Mouse (Mus musculus) lung, embryonic 14.5 days (tissue): Measurements from ENCODE around the gene Il20ra. TPM values are rescaled to one million over a fixed set of nuclear protein-coding genes. Genes with fewer than 3 reads are reported as not detected.
"Not testable (repeated sequence)": the region's sequence is repeated elsewhere in the genome, so short reads cannot be mapped to it uniquely, and the experiment has no call there.

Experiments
- ATAC-seq: fragments of 200-750 bp; cut with Nextera tagmentation; 2 replicates; pipeline ENCODE4 v1.8.0; 2017; ENCODE audit warnings: mild to moderate bottlenecking, moderate TSS enrichment, moderate library complexity; ENCODE audit not compliant: insufficient read depth
- DNase-seq: peaks from one replicate; pipeline ENCODE4 v3.0.0-alpha.2; 2015
- H3K27ac ChIP-seq: fragments of 300-500 bp; sonication (generic); 2 replicates; pipeline ENCODE4 v1.5.1; 2014; ENCODE audit warnings: low read depth, mild to moderate bottlenecking, moderate library complexity
- H3K27me3 ChIP-seq: fragments of 300-500 bp; sonication (generic); 2 replicates; pipeline ENCODE4 v1.6.1; 2014; ENCODE audit warnings: low read length, control low read depth; ENCODE audit not compliant: insufficient read depth
- H3K36me3 ChIP-seq: fragments of 300-500 bp; sonication (generic); 2 replicates; pipeline ENCODE4 v1.6.1; 2014; ENCODE audit warnings: control low read depth; ENCODE audit not compliant: insufficient read depth
- H3K4me1 ChIP-seq: fragments of 300-500 bp; sonication (generic); 2 replicates; pipeline ENCODE4 v1.6.1; 2014; ENCODE audit warnings: antibody characterized with exemption, control low read depth; ENCODE audit not compliant: insufficient read depth
- H3K4me2 ChIP-seq: fragments of 300-500 bp; sonication (generic); 2 replicates; pipeline ENCODE4 v1.6.1; 2014; ENCODE audit warnings: mild to moderate bottlenecking
- H3K4me3 ChIP-seq: fragments of 300-500 bp; sonication (generic); 2 replicates; pipeline ENCODE4 v1.5.1; 2014; ENCODE audit warnings: low read depth, low read length
- H3K9ac ChIP-seq: fragments of 300-500 bp; sonication (generic); 2 replicates; pipeline ENCODE4 v1.6.1; 2014
- H3K9me3 ChIP-seq: fragments of 300-500 bp; sonication (generic); 2 replicates; pipeline ENCODE4 v1.6.1; 2016; ENCODE audit warnings: low read depth, low read length, control low read depth
- CTCF ChIP-seq: IDR thresholded peaks from 2 replicates; pipeline ENCODE4 v1.5.1; 2016; ENCODE audit warnings: antibody characterized with exemption, low read depth
- WGBS: fragments of 180-500 bp; shearing (Covaris S2); extraction: QIAGEN DNeasy Blood & Tissue Kit; methylation state at CpG from one replicate; pipeline ENCODE4 v1.1.7; 2014; 5-methylcytosine and 5-hydroxymethylcytosine counted together
- polyA plus RNA-seq: library from polyadenylated mRNA; unstranded; fragments of >200 nt; fragmentation: Nextera tagmentation; extraction: Ambion mirVana; gene quantifications from 2 replicates; pipeline ENCODE4 v1.2.1, GENCODE M21; 2014

Gene Il20ra
- polyA plus RNA-seq, 1 experiment from 2014 or later: 0.20 TPM

DNA sequence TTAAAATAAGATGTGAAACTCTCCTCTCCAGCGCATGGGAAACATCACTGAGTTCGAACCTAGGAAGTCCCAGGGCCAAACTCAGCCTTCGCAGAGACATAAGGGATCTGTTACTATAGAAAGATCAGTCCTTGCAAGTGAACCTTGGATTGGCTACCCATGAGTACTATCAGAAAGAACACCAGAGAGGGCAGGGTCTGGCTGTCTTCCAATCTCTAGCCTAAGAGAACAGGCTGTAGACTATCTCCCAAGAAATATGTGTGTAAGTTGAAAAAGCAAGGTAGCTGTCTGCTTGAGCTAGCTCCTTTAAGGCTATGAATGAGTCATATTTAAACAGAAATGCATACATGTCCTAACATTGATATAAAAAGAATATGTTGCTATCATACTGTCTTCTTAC is 1.4 kb upstream of the Il20ra start:
- Histone ChIP-seq H3K9me3 (no peaks in the 10 kb centered on the region), H3K27ac (no peak overlapping the region), H3K4me2 (no peak overlapping the region), H3K4me1 (no peaks in the 10 kb centered on the region), H3K9ac (no peak overlapping the region), H3K36me3 (no peaks in the 10 kb centered on the region), H3K4me3 (no peak overlapping the region), H3K27me3 (peaks cover 13% of the 10 kb centered on the region)
- DNase-seq (peak; percentile 27), ATAC-seq (no peak)
- WGBS: 87% methylated on average over 3 of the region's 3 CpGs
- TF ChIP-seq CTCF: no peak

DNA sequence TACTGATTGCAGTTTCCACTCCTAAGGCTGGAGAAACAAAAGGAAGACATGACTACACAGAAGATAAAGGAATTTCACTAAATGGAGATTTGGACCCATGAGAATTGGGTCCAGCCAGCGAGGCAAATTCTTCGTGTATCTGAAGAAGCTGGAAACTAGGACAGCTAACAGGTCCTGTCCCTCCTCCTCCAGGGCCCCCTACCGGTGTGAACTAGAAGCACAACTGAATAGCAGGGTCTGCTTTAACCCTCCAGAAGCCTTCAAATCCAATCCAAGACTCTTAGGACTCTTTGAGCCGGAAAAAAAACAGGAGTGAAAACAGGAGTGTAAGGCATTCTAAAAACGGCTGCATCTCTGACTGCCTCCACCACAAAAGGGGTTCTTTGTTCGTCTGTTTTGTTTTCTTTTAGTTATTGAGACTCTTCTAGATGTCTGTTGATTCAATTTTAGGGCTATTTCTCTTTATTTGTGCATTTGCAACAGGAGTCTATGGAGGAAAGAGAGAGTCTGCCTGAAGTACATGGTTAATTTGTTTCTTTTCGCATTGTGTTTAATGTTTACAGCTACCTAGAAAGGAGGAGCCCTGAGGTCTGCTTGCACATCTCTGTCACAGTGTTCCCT is 709 bp upstream of the Il20ra start:
- no peak overlapping the region for H3K27ac ChIP-seq
- no peak overlapping the region for H3K9ac ChIP-seq
- H3K36me3 ChIP-seq: no peaks in the 10 kb centered on the region
- H3K4me1 ChIP-seq: no peaks in the 10 kb centered on the region
- peak; percentile 15 for DNase-seq
- no peak for ATAC-seq
- peak; percentile 27; the same call in 1 of the 2 replicates for TF ChIP-seq CTCF
- H3K9me3 ChIP-seq: no peaks in the 10 kb centered on the region
- peaks cover 13% of the 10 kb centered on the region for H3K27me3 ChIP-seq
- no peak overlapping the region for H3K4me2 ChIP-seq
- H3K4me3 ChIP-seq: no peak overlapping the region
- WGBS: 44% methylated on average over 7 of the region's 7 CpGs

DNA sequence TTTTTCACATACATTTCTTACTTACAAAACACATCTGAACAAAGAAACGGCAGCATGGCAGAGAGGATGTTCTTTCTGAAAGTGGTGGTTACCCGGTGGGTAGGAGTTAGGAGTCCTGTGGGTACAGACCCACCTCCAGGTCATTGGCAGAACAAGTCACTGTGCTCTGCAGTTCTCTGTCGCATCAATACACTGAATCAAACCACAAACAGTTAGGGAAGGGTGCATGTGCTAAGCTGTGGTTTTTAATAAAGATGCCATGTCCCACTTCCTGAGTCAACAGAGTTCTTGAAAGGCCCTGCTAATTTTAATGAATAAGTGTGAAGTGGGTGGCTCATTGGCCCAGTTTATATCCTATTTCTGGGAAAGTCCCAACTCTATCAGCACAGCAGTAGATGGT is 6.3 kb downstream of the Il20ra start:
- TF ChIP-seq CTCF: no peak
- H3K9ac ChIP-seq: no peak overlapping the region
- no peaks in the 10 kb centered on the region for H3K9me3 ChIP-seq
- WGBS: 84% methylated on average over 3 of the region's 3 CpGs
- no peaks in the 10 kb centered on the region for H3K4me1 ChIP-seq
- no peaks in the 10 kb centered on the region for H3K36me3 ChIP-seq
- no peak overlapping the region for H3K4me3 ChIP-seq
- H3K27me3 ChIP-seq: peaks cover 4% of the 10 kb centered on the region; the same call in 1 of the 2 replicates
- ATAC-seq: no peak
- DNase-seq: no peak
- H3K4me2 ChIP-seq: no peak overlapping the region
- H3K27ac ChIP-seq: no peak overlapping the region

DNA sequence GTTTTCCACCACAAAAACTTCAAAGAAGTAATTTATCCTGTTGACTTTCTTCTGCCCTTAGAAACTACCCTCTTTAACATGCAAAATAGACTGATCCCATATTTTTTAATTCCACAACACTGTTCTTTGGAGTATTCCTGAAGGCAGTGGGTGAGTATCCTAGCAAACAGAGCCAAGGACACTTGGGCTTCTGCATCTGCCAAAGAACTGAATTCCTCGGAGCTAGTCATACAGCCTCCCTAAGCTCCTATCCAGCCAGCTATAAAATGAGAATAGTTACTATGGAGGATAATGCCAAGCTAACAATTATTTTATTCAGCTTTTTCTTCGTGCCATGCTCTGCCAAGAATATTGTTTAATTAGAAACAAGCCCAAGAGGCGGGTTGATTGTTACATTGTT is 9.9 kb downstream of the Il20ra start:
- H3K4me2 ChIP-seq: no peak overlapping the region

DNA sequence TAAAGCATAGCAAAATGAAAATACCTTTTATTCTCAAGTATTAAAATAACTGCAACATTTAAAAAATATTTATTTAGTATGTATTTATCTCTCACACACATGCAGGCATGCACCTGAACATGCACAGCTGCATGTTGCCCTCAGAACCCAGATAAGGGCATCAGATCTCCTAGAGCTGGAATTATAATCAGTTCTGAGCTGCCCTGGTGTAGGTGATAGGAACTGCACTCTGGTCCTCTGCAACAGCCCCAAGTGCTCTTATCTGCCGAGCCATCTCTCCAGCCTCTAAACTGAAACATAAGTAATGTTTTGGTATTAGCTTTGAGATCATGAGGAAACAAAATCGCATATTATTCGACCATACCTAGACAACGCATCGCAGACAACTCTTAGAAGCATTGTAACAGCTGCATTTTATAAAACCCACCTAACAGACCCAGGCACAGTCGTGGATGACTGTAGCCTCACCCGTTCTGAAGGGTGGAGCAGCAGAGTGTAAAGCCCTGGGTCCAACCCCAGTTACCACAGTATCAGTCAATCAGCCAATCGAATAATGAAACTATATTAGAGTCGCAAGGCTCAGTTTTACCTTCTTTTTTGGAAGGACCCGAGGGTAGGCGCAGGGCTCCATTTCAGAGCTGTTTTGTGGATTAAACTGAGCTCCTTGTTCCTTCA is 11.9 kb downstream of the Il20ra start:
- no peaks in the 10 kb centered on the region for H3K9me3 ChIP-seq
- H3K4me3 ChIP-seq: no peak overlapping the region
- TF ChIP-seq CTCF: no peak; the same call in 1 of the 2 replicates
- ATAC-seq (no peak), DNase-seq (no peak)
- no peak overlapping the region for H3K9ac ChIP-seq
- H3K27me3 ChIP-seq: no peaks in the 10 kb centered on the region
- 79% methylated on average over 11 of the region's 11 CpGs for WGBS
- H3K4me2 ChIP-seq: no peak overlapping the region
- H3K4me1 ChIP-seq: no peaks in the 10 kb centered on the region
- H3K36me3 ChIP-seq: no peaks in the 10 kb centered on the region
- no peak overlapping the region for H3K27ac ChIP-seq

More for the DNA sequence above, 9.9 kb downstream of the Il20ra start:
- no peak for DNase-seq
- 57% methylated on average over 3 of the region's 3 CpGs for WGBS
- Histone ChIP-seq H3K27me3 (no peaks in the 10 kb centered on the region), H3K27ac (no peak overlapping the region), H3K4me3 (no peak overlapping the region), H3K9ac (no peak overlapping the region), H3K9me3 (no peaks in the 10 kb centered on the region), H3K36me3 (no peaks in the 10 kb centered on the region), H3K4me1 (no peaks in the 10 kb centered on the region)
- TF ChIP-seq CTCF: no peak
- no peak for ATAC-seq

DNA sequence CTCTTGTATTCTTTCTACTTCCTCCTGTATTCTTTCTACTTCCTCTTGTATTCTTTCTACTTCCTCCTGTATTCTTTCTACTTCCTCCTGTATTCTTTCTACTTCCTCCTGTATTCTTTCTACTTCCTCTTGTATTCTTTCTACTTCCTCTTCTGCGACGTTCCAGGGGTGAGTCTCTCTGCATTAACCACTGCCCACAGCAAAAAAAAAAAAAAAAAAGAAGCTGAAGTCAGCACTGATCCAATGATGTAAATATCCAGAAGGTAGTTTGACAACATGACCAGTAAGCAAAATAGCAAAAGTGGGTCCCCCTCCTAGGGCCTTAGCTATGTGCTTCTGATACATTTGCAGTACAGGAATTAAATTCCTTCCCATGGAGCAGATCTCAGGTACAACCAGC is 26.1 kb downstream of the Il20ra start:
- H3K4me2 ChIP-seq, H3K36me3 ChIP-seq, H3K9ac ChIP-seq, ATAC-seq, H3K27me3 ChIP-seq, H3K27ac ChIP-seq, H3K9me3 ChIP-seq, DNase-seq, H3K4me1 ChIP-seq, H3K4me3 ChIP-seq: not testable (repeated sequence)
- WGBS: 87% methylated on average over 2 of the region's 2 CpGs

DNA sequence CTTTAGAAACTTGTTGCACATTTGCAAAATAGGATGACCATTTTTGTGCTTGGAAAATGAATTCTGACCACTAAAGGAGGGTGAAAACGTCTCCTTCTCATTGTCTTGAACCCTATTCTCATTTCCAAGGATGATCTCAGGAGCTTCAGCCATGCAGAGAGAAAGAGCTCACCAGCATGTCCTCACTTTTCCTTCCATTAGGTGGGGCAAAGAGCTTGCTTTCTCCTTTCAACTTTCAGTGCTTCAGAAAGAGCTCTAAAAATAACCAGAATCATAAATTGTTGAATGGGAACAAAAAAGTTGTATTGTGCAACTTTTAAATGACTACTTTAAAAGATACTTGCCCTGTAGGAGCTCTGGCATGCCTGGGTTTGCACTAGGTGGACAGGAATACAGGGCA is 33.3 kb downstream of the Il20ra start:
- no peak for TF ChIP-seq CTCF
- Histone ChIP-seq H3K4me2 (no peak overlapping the region), H3K9ac (no peak overlapping the region), H3K9me3 (no peaks in the 10 kb centered on the region), H3K27me3 (no peaks in the 10 kb centered on the region), H3K36me3 (no peaks in the 10 kb centered on the region), H3K4me1 (no peaks in the 10 kb centered on the region), H3K27ac (no peak overlapping the region), H3K4me3 (no peak overlapping the region)
- ATAC-seq: no peak
- DNase-seq: no peak
- 29% methylated on average over 1 of the region's 1 CpGs for WGBS
